Mouse (Mus musculus): ENCODE data around the gene Aqp9. TPM values are rescaled to one million over a fixed set of nuclear protein-coding genes. Genes with fewer than 3 reads are reported as not detected.
"Not testable (repeated sequence)": the region's sequence is repeated elsewhere in the genome, so short reads cannot be mapped to it uniquely, and the experiment has no call there.

The Aqp9 gene
- total RNA-seq, 2 experiments from 2014 or later = 0.35 TPM; not detected in 1

GRCm38 (mm10) chr9:71150175-71150574, 18.3 kb downstream of the Aqp9 start:
- intact Hi-C loops (cut with DNase I) = no loop called here
- no peak for DNase-seq

GRCm38 (mm10) chr9:71148890-71149289, 19.6 kb downstream of the Aqp9 start:
- no peak for DNase-seq
- intact Hi-C loops (cut with DNase I) = no loop called here

GRCm38 (mm10) chr9:71146210-71146609, 22.3 kb downstream of the Aqp9 start:
- no peak for DNase-seq
- intact Hi-C loops (cut with DNase I) = no loop called here

- no peak for DNase-seq
- intact Hi-C loops (cut with DNase I) = no loop called here
Observed at GRCm38 (mm10) chr9:71140205-71140604, 28.3 kb downstream of the Aqp9 start.

GRCm38 (mm10) chr9:71138936-71139335, 29.5 kb downstream of the Aqp9 start:
- intact Hi-C loops (cut with DNase I) = no loop called here

GRCm38 (mm10) chr9:71137267-71137945, 31.1 kb downstream of the Aqp9 start:
- intact Hi-C loops (cut with DNase I) = no loop called here
- no peak for DNase-seq

More at GRCm38 (mm10) chr9:71138936-71139335, 29.5 kb downstream of the Aqp9 start:
- no peak for DNase-seq

- intact Hi-C loops (cut with DNase I) = no loop called here
- no peak for DNase-seq
Observed at GRCm38 (mm10) chr9:71135073-71135472, 33.4 kb downstream of the Aqp9 start.

- intact Hi-C loops (cut with DNase I) = no loop called here
- no peak for DNase-seq
Observed at GRCm38 (mm10) chr9:71133190-71133589, 35.3 kb downstream of the Aqp9 start.

- intact Hi-C loops (cut with DNase I) = no loop called here
Observed at GRCm38 (mm10) chr9:71131822-71132221, 36.7 kb downstream of the Aqp9 start.

GRCm38 (mm10) chr9:71128911-71129310, 39.6 kb downstream of the Aqp9 start:
- DNase-seq = peak in 1 of 2 experiments; percentile 34
- intact Hi-C loops (cut with DNase I) = loop anchor here (10.0 kb wide), 1 partner anchor 56 kb away; no protein-coding TSS in a partner anchor

More at GRCm38 (mm10) chr9:71131822-71132221, 36.7 kb downstream of the Aqp9 start:
- DNase-seq = no peak

GRCm38 (mm10) chr9:71126205-71126604, 42.3 kb downstream of the Aqp9 start:
- intact Hi-C loops (cut with DNase I) = loop anchor here (10.0 kb wide), 1 partner anchor 59 kb away; no protein-coding TSS in a partner anchor
- no peak for DNase-seq

- intact Hi-C loops (cut with DNase I) = loop anchor here (10.0 kb wide), 1 partner anchor 62 kb away; no protein-coding TSS in a partner anchor
- not testable (repeated sequence) for DNase-seq
Observed at GRCm38 (mm10) chr9:71123095-71123494, 45.4 kb downstream of the Aqp9 start.

- intact Hi-C loops (cut with DNase I) = loop anchor here (10.0 kb wide), 1 partner anchor 64 kb away; no protein-coding TSS in a partner anchor
Observed at GRCm38 (mm10) chr9:71120924-71121323, 47.6 kb downstream of the Aqp9 start.

GRCm38 (mm10) chr9:71113166-71113565, 55.3 kb downstream of the Aqp9 start:
- intact Hi-C loops (cut with DNase I) = no loop called here
- no peak for DNase-seq

More at GRCm38 (mm10) chr9:71120924-71121323, 47.6 kb downstream of the Aqp9 start:
- no peak for DNase-seq

GRCm38 (mm10) chr9:71103521-71103920, 65.0 kb downstream of the Aqp9 start:
- no peak for DNase-seq
- intact Hi-C loops (cut with DNase I) = no loop called here

- intact Hi-C loops (cut with DNase I) = no loop called here
- no peak for DNase-seq
Observed at GRCm38 (mm10) chr9:71094066-71094465, 74.4 kb downstream of the Aqp9 start.

- DNase-seq = no peak
- intact Hi-C loops (cut with DNase I) = no loop called here
Observed at GRCm38 (mm10) chr9:71092038-71092437, 76.4 kb downstream of the Aqp9 start.

- intact Hi-C loops (cut with DNase I) = no loop called here
- DNase-seq = no peak
Observed at GRCm38 (mm10) chr9:71079201-71079600, 89.3 kb downstream of the Aqp9 start.

- intact Hi-C loops (cut with DNase I) = no loop called here
- no peak for DNase-seq
Observed at GRCm38 (mm10) chr9:71077251-71077825, 91.1 kb downstream of the Aqp9 start.

- no peak for DNase-seq
- intact Hi-C loops (cut with DNase I) = no loop called here
Observed at GRCm38 (mm10) chr9:71076201-71076648, 92.3 kb downstream of the Aqp9 start.

GRCm38 (mm10) chr9:71073831-71074230, 94.7 kb downstream of the Aqp9 start:
- DNase-seq = no peak
- intact Hi-C loops (cut with DNase I) = loop anchor here (5.0 kb wide), 1 partner anchor 407 kb away; no protein-coding TSS in a partner anchor

- intact Hi-C loops (cut with DNase I) = loop anchor here (5.0 kb wide), 1 partner anchor 406 kb away; no protein-coding TSS in a partner anchor
- DNase-seq = no peak
Observed at GRCm38 (mm10) chr9:71073076-71073475, 95.4 kb downstream of the Aqp9 start.

All from gastrocnemius, postnatal 36 days (tissue).